Mouse (Mus musculus) midbrain, embryonic 13.5 days (tissue): ENCODE measurements around the gene Snph. TPM values are rescaled to one million over a fixed set of nuclear protein-coding genes. Genes with fewer than 3 reads are reported as not detected.
A peak's percentile ranks its signal among the peaks of the same experiment; 100 is the strongest.

Experiments used
- ATAC-seq: fragments of 200-750 bp; cut with Nextera tagmentation; 2 replicates; pipeline ENCODE4 v1.8.0; 2017; ENCODE audit warnings: mild to moderate bottlenecking, moderate TSS enrichment, moderate library complexity
- H3K27ac ChIP-seq: fragments of 300-500 bp; sonication (generic); 2 replicates; pipeline ENCODE4 v1.5.1; 2015; ENCODE audit warnings: inconsistent platforms, mild to moderate bottlenecking, moderate library complexity
- H3K27me3 ChIP-seq: fragments of 300-500 bp; sonication (generic); 2 replicates; pipeline ENCODE4 v1.6.1; 2015; ENCODE audit warnings: mild to moderate bottlenecking, inconsistent platforms
- H3K36me3 ChIP-seq: fragments of 300-500 bp; sonication (generic); 2 replicates; pipeline ENCODE4 v1.6.1; 2015; ENCODE audit warnings: mild to moderate bottlenecking, inconsistent platforms
- H3K4me1 ChIP-seq: fragments of 300-500 bp; sonication (generic); replicated peaks from 2 replicates; pipeline ENCODE4 v1.6.1; 2015; ENCODE audit warnings: inconsistent platforms
- H3K4me2 ChIP-seq: fragments of 300-500 bp; sonication (generic); replicated peaks from 2 replicates; pipeline ENCODE4 v1.6.1; 2015; ENCODE audit warnings: moderate library complexity, mild to moderate bottlenecking, inconsistent platforms
- H3K4me3 ChIP-seq: fragments of 300-500 bp; sonication (generic); replicated peaks from 2 replicates; pipeline ENCODE4 v1.5.1; 2015; ENCODE audit warnings: mild to moderate bottlenecking, inconsistent platforms
- H3K9ac ChIP-seq: fragments of 300-500 bp; sonication (generic); replicated peaks from 2 replicates; pipeline ENCODE4 v1.6.1; 2015; ENCODE audit warnings: mild to moderate bottlenecking, inconsistent platforms
- H3K9me3 ChIP-seq: fragments of 300-500 bp; sonication (generic); 2 replicates; pipeline ENCODE4 v1.6.1; 2016; ENCODE audit warnings: mild to moderate bottlenecking, inconsistent platforms
- WGBS: fragments of 180-500 bp; shearing (Covaris S2); methylation state at CpG from one replicate; pipeline ENCODE4 v1.1.7; 2015; 5-methylcytosine and 5-hydroxymethylcytosine counted together
- polyA plus RNA-seq: library from polyadenylated mRNA; unstranded; fragments of >200 nt; fragmentation: Nextera tagmentation; extraction: Ambion mirVana; gene quantifications from 2 replicates; pipeline ENCODE4 v1.2.1, GENCODE M21; 2015

The Snph gene
- polyA plus RNA-seq, 1 experiment from 2014 or later: 12.6 TPM

- no peak for ATAC-seq
- H3K27ac ChIP-seq: no peak overlapping the region
- no peak overlapping the region for H3K9ac ChIP-seq
- H3K4me1 ChIP-seq: no peaks in the 10 kb centered on the region
- 86% methylated on average over 9 of the region's 9 CpGs for WGBS
- no peaks in the 10 kb centered on the region for H3K36me3 ChIP-seq
- no peak overlapping the region for H3K4me2 ChIP-seq
- H3K9me3 ChIP-seq: no peaks in the 10 kb centered on the region
- no peak overlapping the region for H3K4me3 ChIP-seq
- no peaks in the 10 kb centered on the region for H3K27me3 ChIP-seq
Measured at GRCm38 (mm10) chr2:151587306-151587705, 45.1 kb downstream of the Snph start.

- Histone ChIP-seq H3K9ac (no peak overlapping the region), H3K4me3 (no peak overlapping the region), H3K27me3 (no peaks in the 10 kb centered on the region), H3K4me1 (no peaks in the 10 kb centered on the region), H3K36me3 (no peaks in the 10 kb centered on the region), H3K27ac (no peak overlapping the region), H3K9me3 (no peaks in the 10 kb centered on the region), H3K4me2 (no peak overlapping the region)
- no peak for ATAC-seq
- WGBS: 92% methylated on average over 1 of the region's 1 CpGs
Measured at GRCm38 (mm10) chr2:151586807-151587206, 45.6 kb downstream of the Snph start.

GRCm38 (mm10) chr2:151585934-151586333 is 46.5 kb downstream of the Snph start:
- Histone ChIP-seq H3K27ac (no peak overlapping the region), H3K36me3 (no peaks in the 10 kb centered on the region), H3K9ac (no peak overlapping the region), H3K9me3 (no peaks in the 10 kb centered on the region), H3K27me3 (no peaks in the 10 kb centered on the region), H3K4me2 (no peak overlapping the region), H3K4me3 (no peak overlapping the region), H3K4me1 (no peaks in the 10 kb centered on the region)
- WGBS: 69% methylated on average over 3 of the region's 3 CpGs
- no peak for ATAC-seq

GRCm38 (mm10) chr2:151580945-151581344 is 51.4 kb downstream of the Snph start:
- H3K4me1 ChIP-seq: peaks cover 6% of the 10 kb centered on the region
- no peak overlapping the region for H3K4me3 ChIP-seq
- ATAC-seq: no peak
- no peak overlapping the region for H3K4me2 ChIP-seq
- 25% methylated on average over 1 of the region's 1 CpGs for WGBS
- no peaks in the 10 kb centered on the region for H3K36me3 ChIP-seq
- H3K27ac ChIP-seq: no peak overlapping the region
- H3K9ac ChIP-seq: no peak overlapping the region
- peaks cover 7% of the 10 kb centered on the region; the same call in 1 of the 2 replicates for H3K27me3 ChIP-seq
- H3K9me3 ChIP-seq: no peaks in the 10 kb centered on the region

- Histone ChIP-seq H3K4me2 (no peak overlapping the region), H3K36me3 (no peaks in the 10 kb centered on the region), H3K4me1 (peaks cover 13% of the 10 kb centered on the region), H3K9me3 (no peaks in the 10 kb centered on the region), H3K27me3 (peaks cover 7% of the 10 kb centered on the region; the same call in 1 of the 2 replicates), H3K4me3 (no peak overlapping the region), H3K9ac (no peak overlapping the region), H3K27ac (no peak overlapping the region)
- WGBS: 87% methylated on average over 4 of the region's 4 CpGs
- no peak for ATAC-seq
Measured at GRCm38 (mm10) chr2:151579183-151579582, 53.2 kb downstream of the Snph start.

GRCm38 (mm10) chr2:151575699-151576389 is 56.5 kb downstream of the Snph start:
- peaks cover 11% of the 10 kb centered on the region; the same call in 1 of the 2 replicates for H3K27me3 ChIP-seq
- WGBS: 1% methylated on average over 38 of the region's 38 CpGs
- H3K4me2 ChIP-seq: peak overlapping the region; percentile 78
- peak overlapping the region; percentile 80 for H3K27ac ChIP-seq
- H3K9me3 ChIP-seq: no peaks in the 10 kb centered on the region
- H3K4me3 ChIP-seq: peak overlapping the region; percentile 47
- H3K4me1 ChIP-seq: peaks cover 13% of the 10 kb centered on the region
- peak; percentile 96 for ATAC-seq
- H3K9ac ChIP-seq: peak overlapping the region; percentile 69
- H3K36me3 ChIP-seq: no peaks in the 10 kb centered on the region

- Histone ChIP-seq H3K9me3 (no peaks in the 10 kb centered on the region), H3K27me3 (peaks cover 8% of the 10 kb centered on the region; the same call in 1 of the 2 replicates), H3K9ac (peak overlapping the region; percentile 69), H3K36me3 (no peaks in the 10 kb centered on the region), H3K4me3 (peak overlapping the region; percentile 47), H3K27ac (peak overlapping the region; percentile 80), H3K4me1 (peaks cover 13% of the 10 kb centered on the region), H3K4me2 (peak overlapping the region; percentile 78)
- peak; percentile 5 for ATAC-seq
- 19% methylated on average over 7 of the region's 7 CpGs for WGBS
Measured at GRCm38 (mm10) chr2:151575119-151575698, 57.2 kb downstream of the Snph start.

GRCm38 (mm10) chr2:151574607-151575006 is 57.8 kb downstream of the Snph start:
- Histone ChIP-seq H3K4me2 (no peak overlapping the region), H3K36me3 (no peaks in the 10 kb centered on the region), H3K27me3 (peaks cover 8% of the 10 kb centered on the region; the same call in 1 of the 2 replicates), H3K4me3 (no peak overlapping the region), H3K4me1 (peaks cover 13% of the 10 kb centered on the region), H3K27ac (no peak overlapping the region), H3K9ac (no peak overlapping the region), H3K9me3 (no peaks in the 10 kb centered on the region)
- no peak for ATAC-seq
- WGBS: 57% methylated on average over 5 of the region's 5 CpGs

GRCm38 (mm10) chr2:151573667-151574066 is 58.7 kb downstream of the Snph start:
- Histone ChIP-seq H3K4me2 (no peak overlapping the region), H3K27ac (no peak overlapping the region), H3K9me3 (no peaks in the 10 kb centered on the region), H3K4me3 (no peak overlapping the region), H3K4me1 (peaks cover 13% of the 10 kb centered on the region), H3K27me3 (peaks cover 8% of the 10 kb centered on the region; the same call in 1 of the 2 replicates), H3K9ac (0 out of 2 replicates have a peak overlapping the region, but pooled peaks have one; percentile 14), H3K36me3 (no peaks in the 10 kb centered on the region)
- 73% methylated on average over 3 of the region's 3 CpGs for WGBS
- ATAC-seq: no peak

- Histone ChIP-seq H3K9me3 (no peaks in the 10 kb centered on the region), H3K9ac (no peak within 1 kb of the TSS), H3K4me2 (no peak within 1 kb of the TSS), H3K4me3 (no peak within 1 kb of the TSS), H3K27me3 (0 out of 2 replicates have a peak, but pooled peaks cover 3% of the 10 kb centered on the region), H3K27ac (no peak within 1 kb of the TSS), H3K4me1 (peaks cover 13% of the 10 kb centered on the region), H3K36me3 (no peaks in the 10 kb centered on the region)
- 75% methylated on average over 17 of the region's 17 CpGs for WGBS
- ATAC-seq: no peak
Measured at GRCm38 (mm10) chr2:151571873-151572700, 60.3 kb downstream of the Snph start, which contains the start of gene Sdcbp2. Gene Sdcbp2, plus strand, starts transcription at chr2:151572622.

GRCm38 (mm10) chr2:151569452-151569851 is 62.9 kb downstream of the Snph start:
- Histone ChIP-seq H3K4me1 (no peaks in the 10 kb centered on the region), H3K27me3 (0 out of 2 replicates have a peak, but pooled peaks cover 3% of the 10 kb centered on the region), H3K9ac (no peak overlapping the region), H3K36me3 (peaks cover 15% of the 10 kb centered on the region), H3K4me3 (no peak overlapping the region), H3K9me3 (no peaks in the 10 kb centered on the region), H3K4me2 (no peak overlapping the region), H3K27ac (no peak overlapping the region)
- WGBS: 87% methylated on average over 2 of the region's 2 CpGs
- ATAC-seq: no peak

GRCm38 (mm10) chr2:151566856-151567255 is 65.5 kb downstream of the Snph start:
- no peak overlapping the region for H3K27ac ChIP-seq
- no peak for ATAC-seq
- H3K4me1 ChIP-seq: no peaks in the 10 kb centered on the region
- no peaks in the 10 kb centered on the region for H3K27me3 ChIP-seq
- no peaks in the 10 kb centered on the region for H3K9me3 ChIP-seq
- no peak overlapping the region for H3K4me3 ChIP-seq
- H3K4me2 ChIP-seq: no peak overlapping the region
- no peak overlapping the region for H3K9ac ChIP-seq
- H3K36me3 ChIP-seq: peaks cover 33% of the 10 kb centered on the region
- 88% methylated on average over 6 of the region's 6 CpGs for WGBS
